Mouse (Mus musculus): ENCODE results near the gene Proz.

Proz gene

DNA sequence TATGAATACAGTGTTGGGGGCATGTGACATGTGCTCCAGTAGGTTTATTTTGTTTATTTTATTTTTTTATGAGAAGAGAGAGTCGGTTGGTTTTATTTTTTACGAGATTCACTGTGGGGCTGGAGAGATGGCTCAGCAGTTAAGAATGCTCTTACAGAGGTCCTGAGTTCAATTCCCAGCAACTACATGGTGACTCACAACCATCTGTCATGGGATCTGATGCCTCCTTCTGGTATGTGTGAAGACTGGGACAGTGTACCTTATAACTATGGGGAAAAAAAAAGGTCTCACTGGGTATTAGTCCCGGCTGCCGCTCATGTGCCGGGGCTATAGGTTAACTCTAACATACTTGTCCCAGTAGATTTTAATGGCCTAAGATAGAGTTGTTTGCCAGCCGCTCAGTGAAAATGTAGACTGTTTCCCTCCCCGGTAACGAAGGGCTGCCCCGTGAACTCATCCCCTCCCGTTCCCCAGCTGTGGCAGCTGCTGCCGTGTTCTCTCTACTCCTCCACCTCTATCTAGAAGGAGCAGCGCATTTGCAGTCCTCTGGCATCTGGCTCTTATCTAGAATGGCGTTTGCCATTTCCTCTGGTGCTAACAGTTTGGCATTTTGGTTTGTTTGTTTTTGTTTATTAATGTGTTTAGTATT lies 47.4 kb downstream of the Proz start:
- no peak for DNase-seq (ENCODE audit: low spot score in 2 of 2)

- DNase-seq (ENCODE audit: low spot score in 2 of 2): no peak
Observed at GRCm38 (mm10) chr8:13108967-13109366, 48.3 kb downstream of the Proz start.

- no peak for DNase-seq (ENCODE audit: low spot score in 2 of 2)
Observed at GRCm38 (mm10) chr8:13109416-13109960, 48.8 kb downstream of the Proz start.

- no peak for DNase-seq (ENCODE audit: low spot score in 2 of 2)
Observed at GRCm38 (mm10) chr8:13111917-13112316, 51.2 kb downstream of the Proz start.

- DNase-seq (ENCODE audit: low spot score in 2 of 2): no peak
Observed at GRCm38 (mm10) chr8:13113232-13113631, 52.5 kb downstream of the Proz start.

GRCm38 (mm10) chr8:13117096-13117495 lies 56.4 kb downstream of the Proz start:
- no peak for DNase-seq (ENCODE audit: low spot score in 2 of 2)

GRCm38 (mm10) chr8:13118516-13118915 lies 57.8 kb downstream of the Proz start:
- no peak for DNase-seq (ENCODE audit: low spot score in 2 of 2)

DNA sequence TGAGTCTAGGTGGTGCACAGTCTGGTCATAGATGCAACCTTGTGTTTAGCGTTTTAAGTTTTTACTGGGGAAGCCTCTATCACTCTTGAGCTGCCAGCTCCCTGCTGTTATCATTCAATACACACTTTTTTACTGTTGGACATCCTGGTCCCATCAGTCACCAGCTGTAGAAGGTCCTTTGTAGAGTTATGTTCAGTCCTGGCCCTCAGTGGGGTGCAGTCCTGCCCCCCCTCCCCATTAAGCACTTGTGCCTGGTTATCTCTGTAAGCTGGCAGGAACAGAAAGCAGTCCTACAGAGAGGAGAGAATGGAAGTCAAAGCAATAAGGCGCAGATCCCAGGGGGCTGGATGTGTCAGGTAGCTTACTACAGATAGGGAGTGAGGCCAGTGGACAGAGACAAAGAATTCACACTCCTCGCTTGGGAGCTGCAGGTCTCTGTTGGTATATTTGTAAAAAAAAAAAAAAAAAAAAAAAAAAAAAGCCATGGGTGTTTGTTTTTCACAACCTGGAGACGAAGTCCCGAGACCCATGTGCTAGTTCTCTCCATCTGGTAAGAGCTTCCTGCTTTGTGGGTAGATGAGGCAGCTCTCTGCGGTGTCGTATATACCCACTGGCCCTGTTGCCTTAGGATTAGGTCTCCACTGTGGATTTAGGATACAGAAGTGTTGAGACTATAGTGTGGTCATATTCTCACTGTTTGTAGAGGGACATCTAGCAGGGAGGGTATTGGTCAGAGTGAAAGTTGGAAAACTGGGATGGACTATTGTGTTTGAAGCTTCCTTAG lies 60.4 kb downstream of the Proz start:
- DNase-seq (ENCODE audit: low spot score in 2 of 2): no peak

DNA sequence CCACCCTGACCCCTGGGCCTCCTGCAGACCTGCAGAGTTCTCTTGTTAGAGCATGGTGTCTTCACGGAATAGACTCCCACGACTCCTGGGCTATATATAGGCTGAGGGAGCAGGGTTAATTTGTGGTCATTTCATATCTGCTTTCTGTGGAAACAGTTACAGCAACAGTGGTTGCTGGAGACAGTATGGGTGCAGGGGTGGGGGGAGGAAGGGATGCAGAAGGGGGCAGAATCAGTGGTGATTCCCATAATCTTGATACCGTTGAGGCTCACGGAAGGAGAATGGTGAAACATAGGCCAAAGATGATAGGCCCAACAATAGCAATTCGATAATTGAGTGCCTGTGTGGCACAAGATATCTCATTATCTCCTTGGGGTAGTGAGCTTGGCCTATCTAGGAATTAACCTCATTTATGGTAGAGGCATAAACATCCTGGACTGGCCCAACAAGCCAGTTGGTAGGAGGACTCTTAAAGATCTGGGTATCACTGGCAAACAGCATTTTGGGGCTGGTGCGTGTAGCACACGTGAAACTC lies 62.2 kb downstream of the Proz start:
- no peak for DNase-seq (ENCODE audit: low spot score in 2 of 2)

GRCm38 (mm10) chr8:13124897-13125296 lies 64.2 kb downstream of the Proz start:
- DNase-seq (ENCODE audit: low spot score in 2 of 2): no peak
